Mouse (Mus musculus) MEL-GATA-1-ER (cell line): ENCODE data around the gene Scamp2.

Experiments
- DNase-seq: peaks from one replicate; pipeline ENCODE4 v3.0.0-alpha.2; 2012; ENCODE audit warnings: low read depth; ENCODE audit errors: extremely low read depth

Scamp2 gene

DNA sequence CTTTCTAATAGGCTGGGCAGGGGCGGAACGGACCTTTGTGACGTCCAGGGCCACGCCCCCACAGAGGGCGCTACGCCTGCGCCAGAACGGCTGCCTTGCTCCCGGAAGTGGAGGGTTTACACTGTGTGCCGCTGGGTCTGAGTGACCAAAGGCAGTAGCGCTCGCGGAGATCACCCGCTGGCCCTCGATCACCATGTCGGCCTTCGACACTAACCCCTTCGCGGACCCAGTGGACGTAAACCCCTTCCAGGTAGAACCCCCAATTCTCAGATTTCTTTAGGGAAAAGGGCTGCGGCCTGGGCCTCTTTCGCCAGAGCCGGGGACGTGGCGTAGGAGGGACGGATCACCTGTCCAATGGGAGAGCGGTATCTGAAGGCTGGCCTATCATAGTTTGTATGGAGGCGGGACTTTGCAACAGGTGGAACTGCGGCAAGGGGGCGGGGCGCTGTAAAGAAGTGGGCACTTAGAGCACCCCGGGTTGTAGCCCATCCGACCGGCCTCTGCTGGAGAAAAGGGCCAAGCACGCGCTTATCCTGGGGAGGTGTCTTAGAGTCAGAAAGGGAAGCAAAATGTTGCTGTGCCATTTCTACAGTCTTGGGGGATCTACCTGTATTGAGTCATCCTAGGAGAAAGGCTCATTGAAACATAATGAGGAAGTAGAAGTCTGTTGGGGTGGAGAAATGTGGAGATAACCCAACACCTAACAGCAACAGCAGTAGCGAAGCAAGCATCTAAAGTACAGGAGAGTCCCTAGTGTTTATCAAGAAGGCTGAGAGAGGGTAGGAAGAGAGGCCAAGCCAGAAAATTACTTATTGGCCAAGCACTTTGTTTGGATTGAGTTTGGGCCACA, at the start of gene Scamp2:
Scamp2 (plus strand) TSS at position 83 of the 850 bp plus-strand sequence.
- DNase-seq, result peak; percentile 89

DNA sequence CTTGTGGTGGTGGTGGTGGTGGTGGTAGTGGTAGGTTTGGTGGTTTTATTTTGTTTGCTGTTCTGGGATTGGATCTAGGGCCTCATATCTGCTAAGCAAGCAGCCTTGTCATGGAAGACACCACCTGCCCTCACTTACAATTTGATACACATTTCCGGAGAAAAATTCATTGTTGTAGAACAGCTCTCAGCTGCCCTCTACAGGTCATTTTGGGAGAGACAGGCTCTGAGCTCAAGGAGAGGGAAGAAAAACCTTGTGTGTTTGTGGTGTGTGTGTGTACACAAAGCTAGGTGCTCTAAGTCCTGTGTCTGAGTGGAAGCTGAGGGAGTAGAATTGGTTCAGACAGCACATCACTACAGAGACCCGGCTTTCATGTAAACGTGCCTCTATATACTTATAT, 43.6 kb upstream of the Scamp2 start:
- peak; percentile 60 for DNase-seq

DNA sequence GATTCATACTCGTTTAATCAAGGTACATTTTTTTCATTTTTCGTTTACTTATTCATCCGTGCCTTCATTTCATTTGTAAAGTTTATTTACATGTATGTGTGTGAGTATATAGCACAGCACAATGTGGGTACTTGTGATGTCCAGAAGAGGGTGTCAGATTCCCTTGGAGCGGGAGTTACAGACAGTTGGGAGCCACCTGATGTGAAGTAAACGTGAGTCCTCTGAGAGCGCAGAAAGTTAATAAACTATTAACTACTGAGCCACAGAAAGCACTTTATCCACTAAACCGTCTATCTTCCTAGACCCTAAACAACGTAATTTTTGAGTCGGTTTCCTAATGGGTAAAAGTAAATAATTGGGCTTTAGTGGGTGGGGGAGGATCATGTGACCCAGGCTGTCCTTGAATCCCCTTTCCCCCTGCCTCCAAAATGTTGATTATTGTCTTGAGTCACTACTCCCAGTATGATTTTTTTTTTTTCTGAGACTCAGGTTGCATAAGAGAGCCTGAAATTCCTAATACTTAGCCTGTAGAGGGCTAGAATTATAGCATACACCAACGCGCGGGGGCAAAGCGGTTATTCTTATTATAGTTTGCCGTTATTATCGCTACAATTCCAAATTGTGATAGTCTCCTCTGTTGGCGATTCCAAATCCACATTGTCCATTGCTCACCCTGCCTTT, 40.2 kb upstream of the Scamp2 start:
- no peak for DNase-seq

DNA sequence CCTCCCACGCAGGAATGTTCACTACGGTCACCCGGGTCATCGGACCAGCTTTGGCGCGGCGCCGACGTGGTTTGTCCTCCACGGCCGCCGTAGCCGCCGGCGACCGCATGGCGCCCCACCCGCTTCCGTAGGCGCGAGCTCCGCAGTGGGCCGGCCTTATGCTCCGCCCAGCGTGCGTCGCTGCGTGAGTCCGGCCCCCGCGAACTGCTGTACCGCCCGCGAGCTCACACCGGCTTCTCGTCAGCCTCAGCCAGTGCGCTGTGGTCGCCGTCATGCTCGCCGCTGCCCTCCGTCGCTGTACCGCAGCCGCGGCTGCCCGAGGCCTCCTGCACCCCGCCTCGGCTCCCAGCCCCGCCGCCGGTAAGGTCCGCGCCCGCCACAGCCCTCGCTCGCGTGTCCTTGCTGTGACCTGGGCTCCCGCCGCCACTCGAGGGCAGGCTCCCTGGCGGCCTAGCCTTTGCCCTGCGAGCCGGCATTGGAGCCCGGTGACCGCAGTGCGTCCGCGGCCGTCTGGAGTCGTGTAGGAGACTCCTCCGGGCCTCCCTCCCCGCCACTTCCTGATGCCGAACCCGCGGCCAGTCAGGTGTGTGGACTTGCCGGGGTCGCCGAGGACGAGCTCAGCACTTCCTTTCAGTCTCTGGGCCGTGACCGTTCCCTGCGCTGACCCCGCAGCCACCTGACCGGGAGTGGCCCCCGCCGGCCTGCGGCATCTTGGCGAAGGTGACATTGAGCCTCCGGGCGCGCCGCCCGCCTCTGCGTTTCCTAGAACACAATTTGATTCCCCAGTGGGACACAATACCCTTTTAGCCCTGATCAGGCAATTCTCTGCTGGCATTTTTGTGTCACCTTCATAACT, 39.5 kb upstream of the Scamp2 start, which contains the start of gene Cox5a:
Cox5a (plus strand) TSS at position 219 of the 856 bp plus-strand sequence.
- DNase-seq, result peak; percentile 66

DNA sequence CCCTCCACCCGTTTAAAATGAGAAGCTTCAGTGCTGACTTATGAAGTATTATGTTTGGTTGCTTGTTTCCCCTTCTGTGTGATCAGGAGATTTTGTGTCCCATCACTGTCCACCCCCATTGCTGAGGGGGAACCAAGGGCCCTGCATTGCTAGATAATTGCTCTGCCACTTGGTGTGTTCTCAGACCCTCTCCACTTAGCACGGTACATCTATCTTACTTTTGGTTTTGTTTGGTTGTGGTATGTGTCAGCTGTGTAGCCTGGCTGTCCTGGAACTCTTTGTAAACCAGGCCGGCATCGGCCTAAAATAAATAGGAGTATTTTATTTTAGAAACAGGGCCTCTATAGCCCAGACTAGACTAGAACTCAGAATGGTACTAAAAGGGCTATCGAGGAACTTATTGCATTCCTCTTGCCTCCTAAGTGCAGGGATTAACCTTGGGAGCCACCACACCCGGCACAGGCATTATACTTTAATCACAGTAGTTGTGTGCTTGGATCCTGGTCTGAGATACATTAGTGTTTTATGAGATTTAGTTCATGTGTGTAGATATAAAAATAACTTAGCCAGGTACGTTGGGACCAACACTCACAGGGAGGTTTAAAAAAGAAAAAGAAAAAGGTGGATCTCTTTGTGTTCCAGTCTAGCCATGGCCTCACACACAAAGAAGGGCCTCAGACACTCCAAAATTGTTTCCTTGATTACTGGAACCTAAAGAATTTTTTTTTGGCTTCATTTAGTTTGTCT, 38.5 kb upstream of the Scamp2 start:
- DNase-seq, result no peak

DNA sequence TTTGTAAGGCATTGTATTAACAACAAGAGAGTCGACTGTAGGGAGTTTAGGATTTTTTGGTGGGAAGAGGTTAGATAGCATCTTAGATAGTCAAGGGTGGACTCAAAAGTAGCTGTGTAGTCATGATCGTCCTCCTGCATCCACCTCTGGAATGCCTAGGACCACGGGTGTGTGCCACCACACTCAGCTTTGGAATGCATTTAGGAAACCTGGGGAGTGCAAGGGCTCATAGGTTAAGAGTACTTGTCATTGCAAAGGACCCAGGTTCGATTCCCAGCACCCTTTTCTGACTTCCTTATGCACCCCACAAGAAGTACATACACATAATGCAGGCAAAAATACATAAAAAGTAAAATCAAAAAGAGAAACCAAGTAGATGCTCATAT, 37.9 kb upstream of the Scamp2 start:
- DNase-seq, result no peak

DNA sequence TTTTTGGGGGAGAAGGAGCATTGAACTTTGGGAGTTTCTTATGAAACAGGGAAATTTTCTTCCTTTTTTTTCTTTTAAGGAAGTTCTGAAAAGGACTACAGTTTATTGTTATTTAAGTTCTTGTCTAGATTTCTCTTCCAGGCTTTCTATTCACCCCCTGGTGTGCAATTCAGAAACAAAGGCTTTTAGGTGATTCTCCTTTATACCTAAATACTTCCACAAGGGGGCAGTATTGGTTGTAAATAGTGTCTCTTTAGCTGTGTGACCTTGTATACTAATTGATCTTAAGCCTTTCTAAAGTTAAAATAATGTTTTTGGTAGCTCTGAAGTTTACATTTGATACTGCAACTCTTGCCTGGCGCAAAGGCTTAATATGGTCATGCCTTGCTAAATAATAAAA, 37.0 kb upstream of the Scamp2 start:
- no peak for DNase-seq

DNA sequence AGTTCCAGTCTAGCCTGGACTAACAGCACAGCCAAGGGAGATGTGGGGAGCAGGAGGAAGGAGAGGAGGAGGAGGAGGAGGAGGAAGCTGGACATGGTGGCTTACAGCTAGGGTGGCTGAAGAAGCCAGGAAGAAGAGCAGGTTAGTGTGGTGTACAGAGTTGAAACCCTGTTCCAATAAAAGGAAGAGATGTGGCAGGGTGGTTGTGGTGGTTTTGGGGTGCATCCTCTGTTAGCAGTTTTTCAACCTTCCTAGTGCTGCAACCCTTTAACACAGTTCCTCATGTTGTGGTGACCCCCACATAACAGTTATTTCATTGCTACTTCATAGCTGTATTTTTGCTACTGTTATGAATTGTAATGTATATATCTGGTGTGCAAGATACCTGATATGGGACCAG, 36.3 kb upstream of the Scamp2 start:
- no peak for DNase-seq

DNA sequence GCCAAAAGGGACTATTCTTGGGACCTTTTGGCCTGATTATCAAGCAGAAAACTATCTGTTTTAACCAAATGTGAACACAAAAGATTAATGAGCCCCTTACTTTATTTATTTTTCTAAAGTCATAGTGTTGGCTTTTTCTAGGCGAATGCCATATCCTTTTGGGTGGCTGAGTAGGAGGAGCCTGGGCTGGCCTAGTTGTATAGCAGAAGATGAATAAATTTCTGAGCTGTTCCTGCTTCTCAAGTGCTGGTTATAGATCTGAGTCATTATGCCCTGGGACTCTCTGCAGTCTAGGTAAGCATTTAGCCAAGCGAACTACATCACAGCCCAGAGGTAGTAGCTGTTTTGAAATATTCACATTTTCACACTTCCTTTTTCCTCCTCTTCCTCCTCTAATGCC, 35.2 kb upstream of the Scamp2 start:
- no peak for DNase-seq

DNA sequence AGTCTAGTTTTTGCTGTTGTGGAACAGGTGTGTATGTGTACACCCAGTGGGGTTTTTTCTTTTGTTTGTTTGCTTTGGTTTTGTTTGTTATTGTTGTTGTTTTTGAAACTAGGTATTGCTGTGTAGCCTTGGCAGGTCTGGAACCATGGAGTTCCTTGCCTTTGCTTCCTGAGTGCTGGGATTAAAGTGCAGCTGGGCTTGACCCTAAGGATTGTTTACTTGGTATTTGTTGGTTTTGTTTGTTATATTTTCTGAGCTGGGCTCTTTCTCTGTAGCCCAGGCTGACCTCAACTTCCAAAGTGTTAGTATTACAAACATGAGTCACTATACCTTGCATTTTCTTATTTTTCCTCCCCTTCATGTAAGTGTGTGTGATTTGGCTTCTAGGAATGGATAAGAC, 34.3 kb upstream of the Scamp2 start:
- no peak for DNase-seq

DNA sequence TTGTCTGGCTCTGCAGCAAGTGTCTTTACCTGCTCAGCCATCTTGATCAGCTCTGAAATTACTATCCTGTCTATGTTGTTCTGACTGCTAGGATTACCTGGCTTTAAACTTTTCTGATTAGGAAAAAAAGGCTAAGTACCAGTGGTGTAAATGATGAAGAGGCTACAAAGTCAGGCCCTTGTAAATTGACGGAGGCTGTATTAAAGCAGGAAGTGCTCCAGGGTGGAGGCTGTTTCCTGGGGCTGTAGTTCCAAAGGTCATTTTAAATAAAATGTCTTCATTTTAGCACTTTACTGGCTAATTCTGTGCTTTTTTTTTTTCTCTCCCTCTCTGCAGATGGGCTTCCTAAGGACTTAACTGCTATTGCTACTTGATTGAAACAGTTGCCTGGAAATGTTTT, 28.8 kb upstream of the Scamp2 start:
- no peak for DNase-seq

DNA sequence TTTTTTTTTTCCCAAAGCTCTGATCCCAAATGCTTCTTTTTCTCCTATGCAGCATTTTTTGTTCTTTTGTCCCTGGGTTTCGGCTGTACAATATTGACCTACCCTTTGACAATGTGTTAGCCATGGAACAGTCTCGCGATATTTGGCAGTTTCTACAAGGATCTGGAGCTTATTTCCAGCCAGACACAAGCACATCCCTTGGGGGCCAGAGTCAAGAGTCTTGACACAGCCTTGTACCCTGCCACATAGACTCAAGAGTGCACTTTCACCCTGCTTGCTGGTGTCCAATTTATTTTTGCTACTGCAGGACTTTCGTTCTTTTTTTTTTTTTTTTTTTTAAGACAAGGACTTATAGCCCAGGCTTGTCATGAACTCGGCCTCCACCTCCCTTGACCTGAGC, 24.4 kb upstream of the Scamp2 start:
- no peak for DNase-seq

DNA sequence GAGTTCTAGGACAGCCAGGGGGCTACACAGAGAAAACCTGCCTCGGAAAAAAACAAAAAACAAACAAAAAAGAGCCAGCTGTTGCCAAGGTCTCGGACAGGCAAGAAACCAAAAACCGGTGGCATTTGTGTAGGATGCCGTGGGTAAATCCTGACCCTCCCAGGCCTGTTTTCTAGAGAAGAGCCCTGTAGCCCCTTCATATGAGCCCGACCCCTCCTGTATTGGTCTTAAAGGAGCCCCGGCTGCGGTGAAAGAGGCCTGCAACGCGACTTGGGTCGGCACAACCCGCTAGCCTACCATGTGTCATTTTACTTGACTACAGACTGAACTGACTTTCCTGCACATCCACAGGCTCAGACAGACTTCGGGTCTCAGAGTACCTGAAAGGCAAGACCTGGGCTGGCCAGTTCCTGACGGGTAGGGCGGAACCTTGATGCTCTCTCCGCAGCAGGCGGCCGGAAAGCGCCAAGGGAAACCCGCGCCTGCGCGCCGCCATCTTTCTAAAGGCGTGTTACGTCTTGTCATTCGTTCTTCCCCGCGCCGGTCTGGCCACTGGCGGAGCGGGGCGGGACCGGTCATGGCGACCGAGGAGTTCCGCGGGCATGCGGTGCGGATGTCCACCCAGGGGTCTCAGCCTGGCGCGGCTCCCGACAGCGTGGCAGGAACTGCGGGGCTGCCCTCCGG, 23.6 kb upstream of the Scamp2 start, which contains the start of gene Fam219b:
Fam219b (plus strand) TSS at position 485 of the 684 bp plus-strand sequence.
- DNase-seq, result peak; percentile 57

DNA sequence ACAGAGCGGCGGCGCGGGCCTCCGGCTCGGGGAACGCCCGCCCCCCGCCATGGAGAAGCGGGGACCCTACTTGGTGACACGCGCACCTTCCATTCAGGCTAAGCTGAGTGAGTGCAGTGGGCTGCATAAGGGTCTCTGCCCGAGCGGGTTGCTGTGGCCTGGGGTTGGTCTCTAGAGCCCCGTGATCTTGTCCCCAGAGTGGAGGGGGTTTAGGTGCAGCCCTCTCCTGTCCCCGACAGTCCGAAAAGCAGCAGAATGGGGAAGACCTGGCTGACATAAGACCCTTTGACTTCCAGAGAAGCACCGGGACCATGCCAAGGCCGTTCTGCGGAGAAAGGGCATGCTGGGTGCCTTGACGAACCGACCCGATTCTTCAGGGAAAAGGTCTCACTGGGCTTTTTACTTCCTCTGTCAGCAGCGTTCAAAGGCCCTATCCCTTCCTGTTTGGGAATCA, 23.0 kb upstream of the Scamp2 start:
- no peak for DNase-seq

DNA sequence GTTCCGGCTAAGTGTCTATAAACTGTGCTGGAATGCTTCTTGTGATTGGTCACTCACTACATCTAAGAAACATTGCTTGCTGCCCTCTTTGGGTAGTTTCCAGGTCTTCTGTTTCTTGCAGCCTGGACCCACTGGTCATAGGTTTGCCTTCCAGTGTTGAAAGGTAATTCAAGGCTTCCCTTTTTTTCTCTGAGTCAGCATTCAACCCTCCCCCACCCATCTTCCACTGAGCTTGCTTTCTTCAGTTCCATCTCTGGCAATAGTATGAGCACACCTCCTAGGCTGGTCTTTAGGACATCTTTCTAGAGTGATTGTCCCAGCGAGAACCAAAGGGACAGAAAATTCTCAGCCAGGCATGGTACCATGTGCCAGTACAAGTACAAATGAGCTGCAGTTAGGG, 21.2 kb upstream of the Scamp2 start:
- no peak for DNase-seq

DNA sequence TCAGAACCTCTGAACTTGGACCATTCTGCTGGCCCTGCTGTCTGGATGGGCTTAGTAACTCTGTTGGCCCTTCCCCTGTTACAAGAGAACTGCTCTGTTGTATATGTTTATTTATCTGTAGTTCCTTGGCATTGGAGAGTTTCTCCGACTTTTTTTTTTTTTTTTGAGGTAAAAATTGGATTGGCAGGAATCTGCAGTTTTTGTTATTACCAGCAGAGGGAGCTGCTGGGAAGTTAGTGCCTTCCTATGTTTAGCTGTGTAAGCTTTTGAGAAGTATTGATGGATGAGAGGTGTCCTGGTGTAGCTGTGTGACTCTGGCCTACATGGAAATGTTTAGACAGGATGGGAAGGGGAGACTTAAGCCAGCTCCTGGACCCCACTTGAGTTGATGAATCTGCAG, 19.4 kb upstream of the Scamp2 start:
- no peak for DNase-seq

DNA sequence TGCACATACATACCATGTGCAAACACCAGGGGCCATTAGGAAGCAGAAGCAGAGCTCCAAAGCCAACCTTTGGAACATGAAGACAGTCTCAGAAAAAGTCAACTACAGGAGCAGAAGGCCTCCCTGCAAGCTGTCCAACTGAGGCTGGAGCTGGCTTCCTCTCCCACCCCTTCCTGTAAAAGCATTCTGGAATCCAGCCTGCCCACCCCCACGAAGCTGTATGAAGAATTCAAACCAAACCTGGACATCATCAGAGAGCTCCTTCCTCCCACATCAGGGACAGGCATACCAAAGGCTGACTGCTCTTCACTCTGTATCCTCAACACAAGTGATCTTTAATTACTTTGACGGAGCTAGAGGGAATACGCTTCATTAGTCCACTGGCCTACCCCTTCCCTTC, 16.8 kb upstream of the Scamp2 start:
- no peak for DNase-seq

DNA sequence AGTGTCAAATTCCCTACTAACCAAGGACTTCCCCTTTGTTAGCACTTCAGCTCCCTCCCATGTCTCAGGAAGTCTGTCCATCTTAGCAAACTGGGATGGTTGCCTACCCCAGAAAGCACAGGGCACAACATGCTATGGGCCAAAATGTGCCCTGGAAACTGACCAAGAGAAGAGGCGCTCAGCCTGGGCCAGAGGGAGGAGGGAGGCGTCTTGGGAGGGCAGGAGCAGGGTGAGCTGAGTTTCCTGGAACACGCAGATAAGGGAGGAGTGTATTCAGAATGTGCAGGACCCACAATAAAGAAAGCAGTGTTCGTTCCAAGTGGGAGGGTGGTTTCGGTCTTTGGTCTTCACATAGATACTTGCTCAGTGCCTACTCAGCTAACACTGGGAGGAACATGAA, 13.5 kb upstream of the Scamp2 start:
- no peak for DNase-seq

DNA sequence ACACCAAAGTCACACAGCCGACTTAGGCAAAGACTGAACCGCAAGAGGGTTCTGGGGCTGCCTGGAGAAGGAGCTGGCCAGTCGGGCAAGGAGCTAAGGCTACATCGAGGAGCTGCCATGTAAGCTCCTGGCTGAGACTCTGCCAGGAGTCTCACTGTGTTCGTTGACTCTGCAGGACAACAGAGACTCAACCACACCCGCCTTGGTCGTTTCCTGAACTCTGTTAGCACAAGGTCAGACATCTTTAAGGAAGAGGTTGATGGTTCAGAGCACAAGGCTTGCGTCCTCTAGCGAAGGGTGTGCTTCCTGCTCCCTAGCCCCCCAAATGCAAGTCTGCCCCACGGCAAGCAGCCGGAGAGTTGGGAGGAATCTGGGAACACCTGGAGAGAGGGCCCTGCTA, 12.9 kb upstream of the Scamp2 start:
- DNase-seq, result no peak

DNA sequence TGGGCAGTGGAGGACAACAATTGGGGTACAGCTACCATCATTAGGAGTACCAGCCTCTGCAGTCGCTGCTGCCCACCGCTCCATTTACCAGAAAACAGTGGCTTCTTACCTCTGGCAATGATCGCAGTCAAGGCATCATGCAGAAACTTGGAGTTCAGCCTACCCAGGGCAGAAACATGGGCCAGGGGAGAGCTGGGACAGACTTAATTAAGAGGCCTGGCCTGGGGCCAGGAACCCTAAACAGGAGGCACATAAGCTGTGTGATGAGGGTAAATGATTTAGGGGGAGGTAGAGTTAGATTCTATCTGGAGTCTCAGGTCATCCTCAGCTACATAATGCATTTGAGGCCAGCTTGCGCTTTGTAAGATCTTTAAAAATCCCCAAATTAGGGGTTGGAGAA, 11.6 kb upstream of the Scamp2 start:
- no peak for DNase-seq
